Mouse (Mus musculus) limb, embryonic 12.5 days (tissue): ENCODE measurements around the gene Gper1. TPM values are rescaled to one million over a fixed set of nuclear protein-coding genes. Genes with fewer than 3 reads are reported as not detected.

ENCODE experiments used
- ATAC-seq: fragments of 200-750 bp; cut with Nextera tagmentation; 2 replicates; pipeline ENCODE4 v1.8.0; 2017; ENCODE audit warnings: low read depth, moderate TSS enrichment; ENCODE audit not compliant: insufficient number of reproducible peaks, insufficient read depth, low FRiP score, low TSS enrichment
- H3K27ac ChIP-seq: fragments of 300-500 bp; sonication (generic); 2 replicates; pipeline ENCODE4 v1.5.1; 2016; ENCODE audit warnings: mild to moderate bottlenecking, moderate library complexity
- H3K27me3 ChIP-seq: fragments of 300-500 bp; sonication (generic); 2 replicates; pipeline ENCODE4 v1.6.1; 2016; ENCODE audit warnings: mild to moderate bottlenecking, moderate library complexity
- H3K36me3 ChIP-seq: fragments of 300-500 bp; sonication (generic); 2 replicates; pipeline ENCODE4 v1.6.1; 2016; ENCODE audit warnings: mild to moderate bottlenecking, moderate library complexity
- H3K4me1 ChIP-seq: fragments of 300-500 bp; sonication (generic); replicated peaks from 2 replicates; pipeline ENCODE4 v1.6.1; 2016
- H3K4me2 ChIP-seq: fragments of 300-500 bp; sonication (generic); 2 replicates; pipeline ENCODE4 v1.6.1; 2016; ENCODE audit warnings: mild to moderate bottlenecking, moderate library complexity
- H3K4me3 ChIP-seq: fragments of 300-500 bp; sonication (generic); replicated peaks from 2 replicates; pipeline ENCODE4 v1.5.1; 2016; ENCODE audit warnings: mild to moderate bottlenecking
- H3K9ac ChIP-seq: fragments of 300-500 bp; sonication (generic); replicated peaks from 2 replicates; pipeline ENCODE4 v1.6.1; 2016; ENCODE audit warnings: mild to moderate bottlenecking, moderate library complexity
- H3K9me3 ChIP-seq: fragments of 300-500 bp; sonication (generic); 2 replicates; pipeline ENCODE4 v1.6.1; 2016; ENCODE audit warnings: mild to moderate bottlenecking, moderate library complexity
- whole genome bisulfite sequencing: fragments of 180-500 bp; shearing (Covaris S2); methylation state at CpG from one replicate; pipeline ENCODE4 v1.1.7; 2016; 5-methylcytosine and 5-hydroxymethylcytosine counted together
- polyA plus RNA-seq: library from polyadenylated mRNA; unstranded; fragments of >200 nt; fragmentation: Nextera tagmentation; extraction: Ambion mirVana; gene quantifications from 2 replicates; pipeline ENCODE4 v1.2.1, GENCODE M21; 2016

Gper1 gene
- polyA plus RNA-seq, 1 experiment from 2014 or later: 1.7 TPM

GRCm38 (mm10) chr5:139392219-139393196 is 30.4 kb upstream of the Gper1 start:
- H3K9me3 ChIP-seq: no peaks in the 10 kb centered on the region
- peaks cover 52% of the 10 kb centered on the region for H3K4me1 ChIP-seq
- no peaks in the 10 kb centered on the region for H3K27me3 ChIP-seq
- H3K9ac ChIP-seq: no peak overlapping the region
- 0 out of 2 replicates have a peak overlapping the region, but pooled peaks have one; percentile 12 for H3K27ac ChIP-seq
- H3K4me2 ChIP-seq: no peak overlapping the region
- 92% methylated on average over 37 of the region's 37 CpGs for WGBS
- no peak overlapping the region for H3K4me3 ChIP-seq
- no peak for ATAC-seq
- H3K36me3 ChIP-seq: peaks cover 9% of the 10 kb centered on the region; the same call in 1 of the 2 replicates

GRCm38 (mm10) chr5:139393197-139393588 is 29.8 kb upstream of the Gper1 start:
- 88% methylated on average over 16 of the region's 16 CpGs for WGBS
- Histone ChIP-seq H3K9ac (no peak overlapping the region), H3K27me3 (no peaks in the 10 kb centered on the region), H3K4me3 (no peak overlapping the region), H3K4me1 (peaks cover 45% of the 10 kb centered on the region), H3K36me3 (peaks cover 9% of the 10 kb centered on the region; the same call in 1 of the 2 replicates), H3K27ac (no peak overlapping the region), H3K9me3 (no peaks in the 10 kb centered on the region), H3K4me2 (no peak overlapping the region)
- ATAC-seq: no peak

- Histone ChIP-seq H3K9me3 (no peaks in the 10 kb centered on the region), H3K36me3 (peaks cover 9% of the 10 kb centered on the region; the same call in 1 of the 2 replicates), H3K4me3 (no peak overlapping the region), H3K27ac (no peak overlapping the region), H3K27me3 (no peaks in the 10 kb centered on the region), H3K4me1 (peaks cover 33% of the 10 kb centered on the region), H3K4me2 (no peak overlapping the region), H3K9ac (no peak overlapping the region)
- no peak for ATAC-seq
- 60% methylated on average over 7 of the region's 7 CpGs for WGBS
These were observed 28.6 kb upstream of the Gper1 start for GRCm38 (mm10) chr5:139394399-139394798.

DNA sequence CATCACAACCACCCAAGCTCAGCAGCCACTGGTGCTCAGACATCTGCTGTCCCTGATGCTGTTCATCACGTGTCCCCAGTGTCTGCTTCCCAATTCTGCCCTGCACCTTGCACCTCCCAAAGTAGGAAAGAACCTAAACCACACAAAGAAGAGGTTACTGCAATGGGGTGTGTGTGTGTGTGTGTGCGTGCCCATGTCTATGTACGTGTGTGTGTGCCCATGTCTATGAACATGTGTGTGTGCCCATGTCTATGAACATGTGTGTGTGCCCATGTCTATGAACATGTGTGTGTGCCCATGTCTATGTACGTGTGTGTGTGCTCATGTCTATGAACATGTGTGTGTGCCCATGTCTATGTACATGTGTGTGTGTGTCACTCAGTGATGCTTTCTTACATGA is 27.4 kb upstream of the Gper1 start:
- H3K4me1 ChIP-seq: peaks cover 23% of the 10 kb centered on the region
- H3K4me3 ChIP-seq: no peak overlapping the region
- H3K36me3 ChIP-seq: peaks cover 9% of the 10 kb centered on the region; the same call in 1 of the 2 replicates
- no peaks in the 10 kb centered on the region for H3K9me3 ChIP-seq
- no peak overlapping the region for H3K4me2 ChIP-seq
- ATAC-seq: no peak
- H3K27ac ChIP-seq: no peak overlapping the region
- whole genome bisulfite sequencing: 89% methylated on average over 4 of the region's 4 CpGs
- H3K9ac ChIP-seq: no peak overlapping the region
- H3K27me3 ChIP-seq: no peaks in the 10 kb centered on the region

- H3K4me1 ChIP-seq: peaks cover 15% of the 10 kb centered on the region
- 92% methylated on average over 4 of the region's 4 CpGs for WGBS
- no peak overlapping the region for H3K4me2 ChIP-seq
- no peak for ATAC-seq
- H3K9ac ChIP-seq: no peak overlapping the region
- H3K4me3 ChIP-seq: no peak overlapping the region
- no peaks in the 10 kb centered on the region for H3K9me3 ChIP-seq
- H3K27me3 ChIP-seq: no peaks in the 10 kb centered on the region
- peaks cover 9% of the 10 kb centered on the region; the same call in 1 of the 2 replicates for H3K36me3 ChIP-seq
- no peak overlapping the region for H3K27ac ChIP-seq
These were observed 25.5 kb upstream of the Gper1 start for GRCm38 (mm10) chr5:139397359-139397916.

- H3K27ac ChIP-seq: no peak overlapping the region
- H3K36me3 ChIP-seq: 0 out of 2 replicates have a peak, but pooled peaks cover 2% of the 10 kb centered on the region
- H3K9me3 ChIP-seq: no peaks in the 10 kb centered on the region
- no peaks in the 10 kb centered on the region for H3K27me3 ChIP-seq
- peaks cover 15% of the 10 kb centered on the region for H3K4me1 ChIP-seq
- 0 out of 2 replicates have a peak, but pooled peaks have one; percentile 40 for ATAC-seq
- 40% methylated on average over 5 of the region's 5 CpGs for WGBS
- no peak overlapping the region for H3K4me3 ChIP-seq
- H3K4me2 ChIP-seq: no peak overlapping the region
- no peak overlapping the region for H3K9ac ChIP-seq
These were observed 24.8 kb upstream of the Gper1 start for GRCm38 (mm10) chr5:139397959-139398753.

DNA sequence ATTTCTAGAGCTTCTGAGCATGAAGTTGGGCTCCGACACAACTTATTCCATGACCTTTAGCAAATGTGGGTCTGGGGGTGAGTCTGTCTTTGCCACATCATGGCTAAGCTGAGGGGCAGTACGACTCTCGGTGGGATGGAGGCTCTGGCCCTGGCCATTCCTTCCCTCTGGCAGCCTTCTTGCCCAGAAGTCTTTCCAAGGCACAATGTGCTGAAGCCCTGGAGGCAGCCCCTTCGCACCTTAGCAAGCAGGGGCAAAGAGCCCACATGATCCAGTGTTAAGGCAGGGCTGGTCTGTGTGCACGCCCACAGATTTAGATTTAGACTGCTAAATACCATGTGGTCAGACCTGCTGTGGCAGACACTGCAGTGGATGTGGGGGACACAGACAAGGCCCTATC is 24.2 kb upstream of the Gper1 start:
- H3K4me1 ChIP-seq: peaks cover 15% of the 10 kb centered on the region
- no peak for ATAC-seq
- H3K27ac ChIP-seq: peak overlapping the region; percentile 13; the same call in 1 of the 2 replicates
- no peaks in the 10 kb centered on the region for H3K27me3 ChIP-seq
- WGBS: 77% methylated on average over 5 of the region's 5 CpGs
- no peaks in the 10 kb centered on the region for H3K9me3 ChIP-seq
- H3K36me3 ChIP-seq: no peaks in the 10 kb centered on the region
- no peak overlapping the region for H3K4me3 ChIP-seq
- no peak overlapping the region for H3K9ac ChIP-seq
- H3K4me2 ChIP-seq: no peak overlapping the region

GRCm38 (mm10) chr5:139399991-139400390 is 23.0 kb upstream of the Gper1 start:
- 94% methylated on average over 14 of the region's 14 CpGs for WGBS
- H3K4me2 ChIP-seq: no peak overlapping the region
- no peak overlapping the region for H3K4me3 ChIP-seq
- H3K27me3 ChIP-seq: no peaks in the 10 kb centered on the region
- H3K36me3 ChIP-seq: no peaks in the 10 kb centered on the region
- no peak overlapping the region for H3K27ac ChIP-seq
- peaks cover 7% of the 10 kb centered on the region for H3K4me1 ChIP-seq
- no peak for ATAC-seq
- no peak overlapping the region for H3K9ac ChIP-seq
- H3K9me3 ChIP-seq: no peaks in the 10 kb centered on the region

DNA sequence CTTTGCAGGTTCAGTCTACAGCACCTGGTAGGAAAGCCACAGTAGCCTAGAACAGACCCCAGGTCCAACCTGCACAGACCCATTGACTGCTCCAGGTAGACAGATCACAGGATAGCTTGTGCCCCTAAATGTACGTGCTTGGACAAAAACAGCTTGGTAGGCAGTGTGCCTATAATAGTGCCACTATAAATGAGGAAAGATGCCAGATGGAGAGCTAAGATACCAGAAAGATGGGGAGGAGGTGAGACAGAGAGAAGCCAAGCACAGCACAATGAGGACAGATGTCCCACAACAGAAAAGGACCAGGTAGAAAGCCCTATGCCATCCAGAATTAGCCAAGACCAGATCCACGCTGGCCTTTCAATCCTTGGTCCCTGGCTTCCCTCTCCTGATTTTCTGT is 20.8 kb upstream of the Gper1 start:
- Histone ChIP-seq H3K27me3 (no peaks in the 10 kb centered on the region), H3K27ac (no peak overlapping the region), H3K4me1 (peaks cover 20% of the 10 kb centered on the region), H3K4me2 (no peak overlapping the region), H3K36me3 (no peaks in the 10 kb centered on the region), H3K4me3 (no peak overlapping the region), H3K9me3 (no peaks in the 10 kb centered on the region), H3K9ac (no peak overlapping the region)
- no peak for ATAC-seq
- 81% methylated on average over 2 of the region's 2 CpGs for WGBS

GRCm38 (mm10) chr5:139403692-139404260 is 19.2 kb upstream of the Gper1 start:
- no peaks in the 10 kb centered on the region for H3K9me3 ChIP-seq
- no peak overlapping the region for H3K4me3 ChIP-seq
- H3K4me2 ChIP-seq: no peak overlapping the region
- no peak overlapping the region for H3K9ac ChIP-seq
- H3K36me3 ChIP-seq: no peaks in the 10 kb centered on the region
- H3K27me3 ChIP-seq: no peaks in the 10 kb centered on the region
- no peak overlapping the region for H3K27ac ChIP-seq
- peaks cover 30% of the 10 kb centered on the region for H3K4me1 ChIP-seq
- WGBS: 87% methylated on average over 8 of the region's 8 CpGs
- ATAC-seq: no peak
